Mouse (Mus musculus): ENCODE data around the gene Nprl3.

DNA sequence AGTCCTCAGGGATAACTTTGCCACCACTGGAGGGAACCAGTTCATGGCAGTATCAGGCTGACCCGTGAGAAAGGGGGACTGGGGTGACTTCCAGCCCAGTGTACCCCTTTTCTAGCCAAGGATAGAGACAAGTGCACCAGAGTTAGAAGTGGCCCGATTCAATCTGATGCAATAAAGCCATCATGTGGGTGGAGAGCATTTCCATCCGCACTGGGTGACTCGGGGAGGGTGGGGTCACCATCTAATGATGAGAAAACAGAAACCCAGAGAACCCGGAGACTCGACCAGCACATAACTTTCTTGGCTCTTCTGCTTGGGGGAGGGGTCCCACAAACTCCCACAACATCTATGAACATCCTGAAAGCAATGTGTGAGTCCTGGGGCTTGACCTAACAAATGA lies 70.8 kb downstream of the Nprl3 start:
- TF ChIP-seq POLR2A (IDR thresholded peaks at IDR 0.05; ENCODE audit: borderline replicate concordance, insufficient read depth, low read length), result no peak
- TF ChIP-seq CTCF (IDR thresholded peaks at IDR 0.05; ENCODE audit: borderline replicate concordance, insufficient read depth, low read depth, low read length), result no peak

Measured in cerebellum, adult 2 months (tissue).